Mouse (Mus musculus) kidney, adult 2 months (tissue): ENCODE measurements around the gene Gm21094. TPM values are rescaled to one million over a fixed set of nuclear protein-coding genes. Genes with fewer than 3 reads are reported as not detected.
"Not testable (repeated sequence)": the region's sequence is repeated elsewhere in the genome, so short reads cannot be mapped to it uniquely, and the experiment has no call there.

Source experiments
- DNase-seq: peaks from one replicate; pipeline ENCODE4 v3.0.0; 2021
- H3K27ac ChIP-seq: fragments of 200-500 bp; 2 replicates; pipeline ENCODE4 v1.5.1; 2012; ENCODE audit warnings: low read depth, low read length, control low read depth, inconsistent platforms; ENCODE audit not compliant: insufficient read depth
- H3K27me3 ChIP-seq: fragments of 200-500 bp; replicated peaks from 2 replicates; pipeline ENCODE4 v1.6.1; 2012; ENCODE audit warnings: mild to moderate bottlenecking, moderate library complexity, low read length, inconsistent platforms; ENCODE audit not compliant: control insufficient read depth, insufficient read depth
- H3K36me3 ChIP-seq: fragments of 200-500 bp; 2 replicates; pipeline ENCODE4 v1.6.1; 2012; ENCODE audit warnings: mild to moderate bottlenecking, moderate library complexity, low read length, inconsistent platforms; ENCODE audit not compliant: control insufficient read depth, insufficient read depth
- H3K4me1 ChIP-seq: fragments of 200-500 bp; 2 replicates; pipeline ENCODE4 v1.6.1; 2011; ENCODE audit warnings: low read length; ENCODE audit not compliant: control insufficient read depth, insufficient read depth
- H3K4me3 ChIP-seq: fragments of 200-500 bp; 2 replicates; pipeline ENCODE4 v1.5.1; 2011; ENCODE audit warnings: mild to moderate bottlenecking, low read depth, low read length, control low read depth; ENCODE audit not compliant: insufficient read depth
- WGBS: fragments of 180-500 bp; shearing (Covaris S2); methylation state at CpG from one replicate; pipeline ENCODE4 v1.1.7; 2018; 5-methylcytosine and 5-hydroxymethylcytosine counted together
- polyA plus RNA-seq: library from polyadenylated mRNA; depleted of rRNA; stranded (reverse); fragments of >200 nt; gene quantifications from 2 replicates; pipeline ENCODE4 v1.2.3, GENCODE M21; 2012; rRNA removed

The Gm21094 gene
- not detected in 2 replicates for polyA plus RNA-seq

DNA sequence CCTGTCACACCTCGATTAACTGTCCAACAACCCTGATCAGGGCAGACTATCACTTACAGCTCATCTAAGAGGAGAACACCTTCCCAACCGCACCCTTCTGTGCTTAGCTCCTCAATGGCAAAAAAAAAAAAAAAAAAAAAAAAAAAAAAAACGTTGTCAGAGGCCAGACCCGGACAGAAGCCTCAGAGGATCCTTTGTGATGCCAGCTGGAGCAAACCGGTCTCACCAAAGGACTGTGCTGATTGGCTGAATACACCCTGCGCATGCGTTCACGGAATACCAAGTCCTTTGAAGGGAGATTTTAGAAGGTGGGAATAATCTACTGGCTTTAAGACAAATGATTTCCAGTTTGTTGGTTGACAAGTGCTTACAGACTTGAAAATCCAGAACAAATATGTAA is at the start of gene Gm21094:
TSS of gene Gm21094 (minus strand) at position 101 of the 400 bp plus-strand sequence.
- DNase-seq, H3K27me3 ChIP-seq, H3K4me3 ChIP-seq, H3K4me1 ChIP-seq, H3K36me3 ChIP-seq, H3K27ac ChIP-seq: not testable (repeated sequence)
- WGBS, result no CpG with 5 or more reads among the region's 8 CpGs
